Mouse (Mus musculus) adrenal gland, adult 2 months (tissue): Measurements from ENCODE around the gene Gm3676. TPM values are rescaled to one million over a fixed set of nuclear protein-coding genes. Genes with fewer than 3 reads are reported as not detected.
"Not testable (repeated sequence)": the region's sequence is repeated elsewhere in the genome, so short reads cannot be mapped to it uniquely, and the experiment has no call there.

Experiments
- DNase-seq: peaks from one replicate; pipeline ENCODE4 v3.0.0; 2021
- long read RNA-seq: library from polyadenylated mRNA; stranded (forward); transcript quantifications from one replicate; pipeline ENCODE4 v2.0.0, GENCODE M21; 2021
- polyA plus RNA-seq: library from polyadenylated mRNA; depleted of rRNA; stranded (reverse); fragments of >200 nt; gene quantifications from 2 replicates; pipeline ENCODE4 v1.2.3, GENCODE M21; 2012; rRNA removed
- total RNA-seq, 2 experiments: library from RNA; stranded (reverse); gene quantifications; 2 replicates each; pipeline ENCODE4 v1.2.3; 2021

The Gm3676 gene
- not detected for total RNA-seq
- not detected in 2 replicates for polyA plus RNA-seq
- long read RNA-seq: 0 reads

DNA sequence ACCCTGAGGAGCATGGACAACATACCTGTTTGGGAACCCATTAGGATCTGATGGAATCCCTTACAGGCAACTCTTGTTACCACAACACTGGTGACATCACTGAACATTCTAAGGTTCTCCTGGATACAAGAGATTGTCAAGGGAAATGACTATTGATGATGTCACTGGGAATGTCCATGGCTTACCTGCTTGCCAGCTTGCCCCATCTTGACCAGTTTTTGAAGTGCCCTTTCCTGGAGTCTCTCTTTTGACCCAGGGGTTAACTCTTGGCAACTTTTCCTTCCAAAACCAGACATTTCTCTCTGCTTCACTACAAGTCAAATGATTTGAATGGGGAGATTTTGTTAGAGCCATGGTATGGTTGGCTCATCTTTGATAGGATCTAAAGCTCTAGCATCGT is at the start of gene Gm3676:
Gene Gm3676 (minus strand): TSS at position 101 of the 400 bp plus-strand sequence.
- DNase-seq: not testable (repeated sequence)

DNA sequence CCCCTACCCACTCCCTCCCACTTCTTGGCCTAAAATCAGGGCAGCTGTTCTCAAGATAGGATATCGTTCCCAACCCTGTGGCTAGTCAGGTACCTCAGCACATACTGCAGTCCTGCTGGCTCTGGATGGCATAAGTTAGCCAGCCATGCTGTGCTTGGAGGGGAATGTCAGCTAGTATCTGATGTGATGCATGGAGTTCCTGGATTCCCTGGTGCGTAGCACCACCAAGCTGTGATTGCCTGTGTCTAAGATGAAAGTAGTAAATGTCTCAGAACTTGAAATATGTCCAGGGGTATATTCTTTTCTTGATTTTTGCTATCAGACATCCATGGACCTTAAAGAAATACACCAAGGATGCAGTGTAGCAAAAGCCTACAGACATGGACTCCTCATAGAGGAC is 1.9 kb upstream of the Gm3676 start:
- not testable (repeated sequence) for DNase-seq

DNA sequence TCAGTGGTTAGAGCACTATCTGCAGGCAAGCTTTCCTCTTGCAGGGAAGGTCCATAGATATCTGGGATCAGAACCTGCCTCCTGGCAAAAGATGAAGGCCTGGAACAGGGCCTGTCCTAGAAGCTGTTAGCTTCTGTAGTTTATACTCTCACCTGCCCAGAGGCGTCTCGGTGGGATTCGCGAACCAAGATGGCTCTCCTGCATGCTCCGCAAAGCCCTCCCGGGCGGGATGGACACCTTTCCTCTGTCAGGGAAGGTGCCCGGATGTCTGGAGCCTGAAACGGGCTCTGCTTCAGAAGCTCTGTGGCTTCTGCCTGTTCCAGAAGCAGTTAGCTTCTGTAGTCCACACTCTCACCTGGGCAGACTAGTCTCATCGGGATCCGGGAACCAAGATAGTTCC is 16.1 kb downstream of the Gm3676 start:
- not testable (repeated sequence) for DNase-seq

DNA sequence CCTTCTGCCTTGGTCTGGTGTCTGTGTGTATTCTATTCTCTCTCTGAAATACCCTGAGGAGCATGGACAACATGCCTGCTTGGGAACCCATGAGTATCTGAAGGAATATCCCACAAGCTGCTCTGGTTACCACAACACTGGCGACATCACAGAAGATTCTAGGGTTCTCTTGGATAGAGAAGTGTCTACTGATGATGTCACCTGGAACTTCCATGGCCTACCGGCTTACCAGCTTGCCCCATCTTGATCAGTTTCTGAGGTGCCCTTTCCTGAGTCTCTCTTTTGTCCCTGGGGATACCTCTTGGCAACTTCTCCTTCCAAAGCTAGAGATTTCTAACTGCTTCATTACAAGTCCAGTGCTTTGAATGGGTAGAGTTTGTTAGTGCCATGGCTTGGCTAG is 21.8 kb downstream of the Gm3676 start, which contains the start of gene Gm3072:
Gene Gm3072 (minus strand): TSS at position 101 of the 400 bp plus-strand sequence.
- DNase-seq: not testable (repeated sequence)

DNA sequence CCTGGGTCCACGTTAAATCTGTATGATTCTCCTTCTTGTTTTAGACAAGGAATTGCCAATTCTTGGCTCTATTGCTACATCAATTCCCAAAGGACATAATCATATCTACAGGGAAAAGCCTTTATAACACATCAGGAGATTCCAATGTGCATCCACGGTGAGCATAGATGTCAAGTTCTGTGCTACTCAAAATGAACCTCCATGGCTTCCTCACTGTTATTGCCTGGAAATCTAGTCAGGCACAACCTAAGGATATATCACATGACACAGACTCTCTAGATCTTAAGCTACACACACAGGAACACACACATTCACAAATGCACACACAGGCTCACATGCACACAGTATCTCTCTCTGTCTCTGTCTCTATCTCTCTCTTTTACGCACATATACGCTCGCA is 23.8 kb downstream of the Gm3676 start:
- not testable (repeated sequence) for DNase-seq

DNA sequence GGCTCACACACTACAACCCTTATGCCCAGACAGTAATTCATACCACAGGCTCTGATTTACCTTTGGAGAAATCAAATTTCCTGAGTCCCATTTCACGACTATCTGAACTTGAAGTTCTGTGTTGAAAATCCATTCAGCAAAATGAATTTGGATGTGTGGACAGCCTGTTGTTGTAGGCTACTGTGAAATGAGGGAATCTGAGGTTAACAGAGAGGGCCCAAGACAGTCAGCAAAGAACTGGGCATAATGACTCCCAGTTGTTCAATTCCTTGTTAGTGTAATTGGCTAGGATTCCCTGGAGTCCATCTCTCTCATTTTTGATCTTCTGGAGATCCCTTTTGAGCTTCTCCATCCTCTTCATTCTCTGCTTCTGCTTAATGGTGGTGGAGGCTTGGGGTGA is 35.6 kb downstream of the Gm3676 start:
- not testable (repeated sequence) for DNase-seq

DNA sequence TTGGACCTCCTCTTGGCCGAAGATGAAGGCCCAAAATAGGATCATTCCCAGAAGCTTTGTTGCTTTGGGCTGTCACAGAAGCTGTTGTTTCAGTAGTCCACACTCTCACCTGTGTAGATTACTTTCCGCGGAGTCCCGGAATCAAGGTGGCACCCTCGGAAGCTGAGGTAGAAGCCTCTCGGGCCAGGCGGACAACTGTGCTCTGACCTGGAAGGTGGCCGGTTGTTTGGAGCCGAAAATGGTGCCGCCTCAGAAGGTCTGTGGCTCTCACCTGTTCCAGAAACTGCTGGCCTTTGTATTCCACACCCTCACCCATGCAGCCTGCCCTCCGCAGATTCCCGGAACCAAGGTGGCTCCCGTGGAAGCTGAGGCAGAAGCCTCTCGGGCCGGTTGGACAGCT is 45.4 kb downstream of the Gm3676 start:
- DNase-seq: not testable (repeated sequence)

Other genes with a start within 250 kb of the Gm3676 start
- not detected for gene Gm6482, start 238.2 kb downstream of the Gm3676 start, total RNA-seq
- not detected in 2 replicates for gene Gm6482, start 238.2 kb downstream of the Gm3676 start, polyA plus RNA-seq
- gene Gm7954, start 193.0 kb downstream of the Gm3676 start, total RNA-seq: not detected
- not detected in 2 replicates for gene Gm7954, start 193.0 kb downstream of the Gm3676 start, polyA plus RNA-seq
- not detected for gene Gm3486, start 157.0 kb downstream of the Gm3676 start, total RNA-seq
- not detected in 2 replicates for gene Gm3486, start 157.0 kb downstream of the Gm3676 start, polyA plus RNA-seq
- gene Gm7970, start 90.9 kb downstream of the Gm3676 start, total RNA-seq: not detected
- gene Gm7970, start 90.9 kb downstream of the Gm3676 start, polyA plus RNA-seq: not detected in 2 replicates
- gene 1700049E17Rik2, start 73.3 kb downstream of the Gm3676 start, total RNA-seq: not detected
- not detected in 2 replicates for gene 1700049E17Rik2, start 73.3 kb downstream of the Gm3676 start, polyA plus RNA-seq
- not detected for gene Gm3072, start 21.9 kb downstream of the Gm3676 start, total RNA-seq
- not detected in 2 replicates for gene Gm3072, start 21.9 kb downstream of the Gm3676 start, polyA plus RNA-seq
- not detected for gene Gm8068, start 55.4 kb upstream of the Gm3676 start, total RNA-seq
- not detected in 2 replicates for gene Gm8068, start 55.4 kb upstream of the Gm3676 start, polyA plus RNA-seq
- gene Gm7929, start 104.1 kb upstream of the Gm3676 start, total RNA-seq: not detected
- gene Gm7929, start 104.1 kb upstream of the Gm3676 start, polyA plus RNA-seq: not detected in 2 replicates
- not detected for gene Gm47189, start 126.0 kb upstream of the Gm3676 start, total RNA-seq
- gene Gm47189, start 126.0 kb upstream of the Gm3676 start, polyA plus RNA-seq: not detected in 2 replicates